Mouse (Mus musculus) gastrocnemius, adult 18-20 months (tissue): ENCODE results near the gene Dapk2. TPM values are rescaled to one million over a fixed set of nuclear protein-coding genes. Genes with fewer than 3 reads are reported as not detected.

Source experiments
- DNase-seq: peaks from one replicate; pipeline ENCODE4 v3.0.0; 2021; ENCODE audit warnings: low spot score
- total RNA-seq, 2 experiments: library from RNA; stranded (reverse); gene quantifications; 2 replicates each; pipeline ENCODE4 v1.2.3; 2021

Gene Dapk2
- total RNA-seq, 2 experiments from 2014 or later, result 36.8 to 37.2 TPM

GRCm38 (mm10) chr9:66138193-66138592, 19.8 kb upstream of the Dapk2 start:
- DNase-seq, result no peak

- no peak for DNase-seq
Observed at GRCm38 (mm10) chr9:66142265-66142664, 15.8 kb upstream of the Dapk2 start.

GRCm38 (mm10) chr9:66144248-66144647, 13.8 kb upstream of the Dapk2 start:
- DNase-seq, result peak; percentile 80

- no peak for DNase-seq
Observed at GRCm38 (mm10) chr9:66146141-66146540, 11.9 kb upstream of the Dapk2 start.

- DNase-seq, result no peak
Observed at GRCm38 (mm10) chr9:66152011-66152410, 6.0 kb upstream of the Dapk2 start.

- no peak for DNase-seq
Observed at GRCm38 (mm10) chr9:66153594-66153993, 4.4 kb upstream of the Dapk2 start.

GRCm38 (mm10) chr9:66154013-66154412, 4.0 kb upstream of the Dapk2 start:
- DNase-seq, result no peak

GRCm38 (mm10) chr9:66155534-66155933, 2.5 kb upstream of the Dapk2 start:
- DNase-seq, result no peak

- DNase-seq, result no peak
Observed at GRCm38 (mm10) chr9:66158885-66159430, 935 bp downstream of the Dapk2 start.

- DNase-seq, result no peak
Observed at GRCm38 (mm10) chr9:66160155-66160554, 2.1 kb downstream of the Dapk2 start.

GRCm38 (mm10) chr9:66162995-66163394, 5.0 kb downstream of the Dapk2 start:
- DNase-seq, result peak; percentile 84

GRCm38 (mm10) chr9:66167222-66167621, 9.2 kb downstream of the Dapk2 start:
- DNase-seq, result no peak

GRCm38 (mm10) chr9:66168233-66168632, 10.2 kb downstream of the Dapk2 start:
- DNase-seq, result no peak

GRCm38 (mm10) chr9:66170506-66170905, 12.5 kb downstream of the Dapk2 start:
- no peak for DNase-seq

GRCm38 (mm10) chr9:66171275-66171921, 13.4 kb downstream of the Dapk2 start:
- no peak for DNase-seq

GRCm38 (mm10) chr9:66173316-66173855, 15.4 kb downstream of the Dapk2 start:
- DNase-seq, result no peak

- DNase-seq, result no peak
Observed at GRCm38 (mm10) chr9:66174985-66175384, 17.0 kb downstream of the Dapk2 start.

- no peak for DNase-seq
Observed at GRCm38 (mm10) chr9:66177975-66178374, 20.0 kb downstream of the Dapk2 start.

GRCm38 (mm10) chr9:66179795-66180194, 21.8 kb downstream of the Dapk2 start:
- peak; percentile 42 for DNase-seq

GRCm38 (mm10) chr9:66181126-66181825, 23.3 kb downstream of the Dapk2 start:
- no peak for DNase-seq

GRCm38 (mm10) chr9:66181826-66182678, 24.0 kb downstream of the Dapk2 start:
- no peak for DNase-seq

- DNase-seq, result no peak
Observed at GRCm38 (mm10) chr9:66182679-66182993, 24.6 kb downstream of the Dapk2 start.
